Mouse (Mus musculus) hindbrain, embryonic 10.5 days (tissue): ENCODE results near the gene Alk. TPM values are rescaled to one million over a fixed set of nuclear protein-coding genes. Genes with fewer than 3 reads are reported as not detected.

Experiments used
- DNase-seq: peaks from one replicate; pipeline ENCODE4 v3.0.0-alpha.2; 2017; ENCODE audit warnings: low spot score
- H3K27ac ChIP-seq: fragments of 300-500 bp; sonication (generic); 2 replicates; pipeline ENCODE4 v1.5.1; 2016; ENCODE audit warnings: mild to moderate bottlenecking, moderate library complexity
- H3K27me3 ChIP-seq: fragments of 300-500 bp; sonication (generic); 2 replicates; pipeline ENCODE4 v1.6.1; 2016; ENCODE audit warnings: mild to moderate bottlenecking; ENCODE audit not compliant: poor library complexity, insufficient read depth, severe bottlenecking
- H3K36me3 ChIP-seq: fragments of 300-500 bp; sonication (generic); 2 replicates; pipeline ENCODE4 v1.6.1; 2016; ENCODE audit warnings: mild to moderate bottlenecking, moderate library complexity
- H3K4me1 ChIP-seq: fragments of 300-500 bp; sonication (generic); replicated peaks from 2 replicates; pipeline ENCODE4 v1.6.1; 2016; ENCODE audit warnings: mild to moderate bottlenecking
- H3K4me3 ChIP-seq: fragments of 300-500 bp; sonication (generic); 2 replicates; pipeline ENCODE4 v1.5.1; 2016; ENCODE audit warnings: mild to moderate bottlenecking, moderate library complexity
- H3K9me3 ChIP-seq: fragments of 300-500 bp; sonication (generic); 2 replicates; pipeline ENCODE4 v1.6.1; 2016; ENCODE audit warnings: mild to moderate bottlenecking, moderate library complexity
- WGBS: fragments of 180-500 bp; shearing (Covaris S2); methylation state at CpG from one replicate; pipeline ENCODE4 v1.1.7; 2016; 5-methylcytosine and 5-hydroxymethylcytosine counted together
- polyA plus RNA-seq: library from polyadenylated mRNA; unstranded; fragments of >200 nt; fragmentation: Nextera tagmentation; extraction: Ambion mirVana; gene quantifications from 2 replicates; pipeline ENCODE4 v1.2.1, GENCODE M21; 2016

The Alk gene
- polyA plus RNA-seq, 1 experiment from 2014 or later = 0.27 TPM

DNA sequence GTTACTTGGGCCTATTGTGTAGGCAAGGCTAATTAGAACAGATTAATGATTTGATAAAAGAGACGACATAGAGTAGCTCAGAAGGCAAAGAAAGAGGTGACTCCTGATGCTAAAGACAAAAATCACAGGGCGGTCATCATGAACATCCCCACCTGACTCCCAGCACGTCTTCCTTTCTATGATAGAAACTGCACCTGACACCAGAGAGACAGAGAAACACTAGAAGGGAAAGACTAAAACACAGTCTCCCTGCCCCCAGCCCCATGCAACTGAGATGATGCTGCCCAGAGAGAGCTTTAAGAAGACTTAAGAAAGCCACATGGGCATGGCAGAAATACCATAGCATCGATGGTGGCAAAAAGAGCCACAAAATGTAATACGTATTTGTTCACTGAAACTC, 330.2 kb downstream of the Alk start:
- H3K36me3 ChIP-seq = no peaks in the 10 kb centered on the region
- H3K4me1 ChIP-seq = no peaks in the 10 kb centered on the region
- no peak overlapping the region for H3K27ac ChIP-seq
- H3K4me3 ChIP-seq = no peak overlapping the region
- no peak for DNase-seq
- WGBS = 90% methylated on average over 5 of the region's 5 CpGs
- H3K27me3 ChIP-seq = no peaks in the 10 kb centered on the region
- peaks cover 5% of the 10 kb centered on the region; the same call in 1 of the 2 replicates for H3K9me3 ChIP-seq

DNA sequence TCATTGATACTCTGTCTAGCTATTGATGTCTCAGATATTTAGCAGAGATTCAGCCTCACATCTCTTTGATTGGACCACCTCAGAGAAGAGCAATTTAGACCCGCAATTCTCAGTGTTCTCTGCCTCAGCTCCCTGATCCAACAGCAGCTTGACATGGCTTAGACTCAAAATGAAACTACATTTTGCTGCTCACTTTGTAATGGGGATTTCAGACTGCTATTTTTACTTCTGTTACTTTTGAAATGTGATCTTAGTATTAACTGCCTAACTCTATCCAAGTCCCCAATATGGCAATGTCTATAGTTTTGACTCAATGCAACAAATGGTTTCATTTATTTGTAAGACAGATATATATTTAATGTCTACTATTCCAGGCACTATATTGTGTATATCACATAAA, 332.8 kb downstream of the Alk start:
- Histone ChIP-seq H3K4me3 (no peak overlapping the region), H3K27me3 (no peaks in the 10 kb centered on the region), H3K36me3 (no peaks in the 10 kb centered on the region), H3K9me3 (no peaks in the 10 kb centered on the region), H3K4me1 (no peaks in the 10 kb centered on the region), H3K27ac (no peak overlapping the region)
- DNase-seq = no peak
- WGBS = 95% methylated on average over 1 of the region's 1 CpGs

DNA sequence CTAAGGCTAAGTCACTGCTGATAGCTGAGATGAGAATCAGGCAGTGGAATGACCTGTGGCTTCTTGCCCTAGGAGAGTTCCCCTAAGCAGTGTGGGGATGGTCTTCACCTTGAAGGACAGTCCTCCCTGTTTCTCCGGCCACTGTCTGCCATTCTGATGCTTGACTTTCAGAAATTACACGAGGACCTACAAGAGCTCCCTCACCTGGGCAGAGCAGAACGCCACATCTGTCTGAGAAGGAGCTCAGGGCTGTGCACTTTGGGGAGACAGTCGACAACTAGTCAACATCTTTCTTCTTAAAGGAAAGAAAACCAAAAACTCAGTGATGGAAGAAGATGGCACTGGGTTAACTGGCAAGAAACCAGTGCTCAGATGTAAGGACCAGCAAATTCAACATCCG, 335.9 kb downstream of the Alk start:
- Histone ChIP-seq H3K4me1 (no peaks in the 10 kb centered on the region), H3K4me3 (no peak overlapping the region), H3K27ac (no peak overlapping the region), H3K27me3 (no peaks in the 10 kb centered on the region), H3K9me3 (no peaks in the 10 kb centered on the region), H3K36me3 (no peaks in the 10 kb centered on the region)
- no peak for DNase-seq
- WGBS = 84% methylated on average over 5 of the region's 5 CpGs

DNA sequence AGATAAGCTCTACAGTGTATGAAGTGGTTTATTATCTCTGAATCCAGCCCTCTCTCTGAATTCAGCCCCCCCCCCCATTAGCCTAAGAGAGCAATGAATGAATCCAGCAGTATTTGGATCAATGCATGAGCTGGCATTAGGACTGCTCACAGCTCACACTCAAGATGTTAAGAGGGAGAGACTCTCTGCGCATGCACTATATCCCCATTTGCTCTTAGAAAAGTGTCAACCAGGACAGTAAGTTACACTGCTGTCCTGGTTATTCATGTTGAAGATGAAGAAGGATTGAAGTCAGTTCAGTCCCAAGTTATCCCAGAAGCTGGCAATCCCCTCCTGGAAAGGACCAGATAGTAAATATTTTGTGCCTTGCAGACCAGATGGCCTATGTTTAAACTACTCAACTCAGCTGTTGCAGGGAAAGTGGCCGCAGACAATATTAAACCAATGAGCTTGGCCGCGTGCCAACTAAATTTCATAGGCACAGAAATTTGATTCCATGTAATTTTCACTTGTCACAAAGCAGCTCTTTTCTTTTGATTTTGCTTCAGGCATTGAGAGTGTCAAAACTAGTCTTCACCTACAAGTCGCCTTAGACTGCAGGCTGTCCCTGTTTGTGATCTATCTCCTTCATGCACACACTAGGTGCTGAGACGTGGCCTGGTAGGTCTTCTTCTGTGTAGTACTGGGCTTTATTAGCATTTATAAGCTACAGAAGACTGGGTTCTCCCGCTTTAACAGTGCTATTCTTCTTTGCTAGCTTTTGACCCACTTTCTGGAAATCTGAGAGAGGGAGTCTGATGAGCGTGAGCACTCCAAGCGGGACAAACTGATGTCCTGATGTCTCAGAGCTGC, 339.0 kb downstream of the Alk start:
- H3K36me3 ChIP-seq = no peaks in the 10 kb centered on the region
- H3K9me3 ChIP-seq = no peaks in the 10 kb centered on the region
- no peaks in the 10 kb centered on the region for H3K27me3 ChIP-seq
- H3K4me3 ChIP-seq = no peak overlapping the region
- WGBS = 86% methylated on average over 9 of the region's 9 CpGs
- no peak for DNase-seq
- H3K27ac ChIP-seq = no peak overlapping the region
- no peaks in the 10 kb centered on the region for H3K4me1 ChIP-seq

- no peaks in the 10 kb centered on the region for H3K27me3 ChIP-seq
- H3K9me3 ChIP-seq = no peaks in the 10 kb centered on the region
- H3K4me3 ChIP-seq = no peak overlapping the region
- no peak for DNase-seq
- no peaks in the 10 kb centered on the region for H3K4me1 ChIP-seq
- no peak overlapping the region for H3K27ac ChIP-seq
- no peaks in the 10 kb centered on the region for H3K36me3 ChIP-seq
- WGBS = 77% methylated on average over 5 of the region's 5 CpGs
Observed at GRCm38 (mm10) chr17:72253411-72253810, 351.0 kb downstream of the Alk start.

DNA sequence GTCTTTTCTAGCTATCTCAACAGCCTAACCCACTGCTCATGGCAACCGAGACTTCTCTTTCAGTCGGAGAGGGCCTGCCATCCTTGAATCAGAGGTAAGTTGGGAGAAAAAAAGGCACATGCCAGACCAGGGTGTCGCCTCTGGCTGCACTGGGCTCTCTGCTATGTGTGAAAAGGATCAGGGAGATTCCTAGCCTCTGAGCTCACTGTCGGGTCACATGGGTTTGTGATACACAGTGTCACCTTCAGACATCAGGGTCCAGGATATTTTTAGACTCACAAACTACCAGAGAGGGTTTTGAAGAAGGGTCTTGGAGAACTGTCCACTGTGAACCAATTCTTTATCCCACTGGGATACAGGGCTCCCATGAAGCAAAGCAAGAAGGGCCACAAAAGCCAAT, 352.9 kb downstream of the Alk start:
- Histone ChIP-seq H3K36me3 (no peaks in the 10 kb centered on the region), H3K4me3 (no peak overlapping the region), H3K9me3 (no peaks in the 10 kb centered on the region), H3K27ac (no peak overlapping the region), H3K4me1 (no peaks in the 10 kb centered on the region), H3K27me3 (no peaks in the 10 kb centered on the region)
- WGBS = 80% methylated on average over 4 of the region's 4 CpGs
- DNase-seq = no peak

DNA sequence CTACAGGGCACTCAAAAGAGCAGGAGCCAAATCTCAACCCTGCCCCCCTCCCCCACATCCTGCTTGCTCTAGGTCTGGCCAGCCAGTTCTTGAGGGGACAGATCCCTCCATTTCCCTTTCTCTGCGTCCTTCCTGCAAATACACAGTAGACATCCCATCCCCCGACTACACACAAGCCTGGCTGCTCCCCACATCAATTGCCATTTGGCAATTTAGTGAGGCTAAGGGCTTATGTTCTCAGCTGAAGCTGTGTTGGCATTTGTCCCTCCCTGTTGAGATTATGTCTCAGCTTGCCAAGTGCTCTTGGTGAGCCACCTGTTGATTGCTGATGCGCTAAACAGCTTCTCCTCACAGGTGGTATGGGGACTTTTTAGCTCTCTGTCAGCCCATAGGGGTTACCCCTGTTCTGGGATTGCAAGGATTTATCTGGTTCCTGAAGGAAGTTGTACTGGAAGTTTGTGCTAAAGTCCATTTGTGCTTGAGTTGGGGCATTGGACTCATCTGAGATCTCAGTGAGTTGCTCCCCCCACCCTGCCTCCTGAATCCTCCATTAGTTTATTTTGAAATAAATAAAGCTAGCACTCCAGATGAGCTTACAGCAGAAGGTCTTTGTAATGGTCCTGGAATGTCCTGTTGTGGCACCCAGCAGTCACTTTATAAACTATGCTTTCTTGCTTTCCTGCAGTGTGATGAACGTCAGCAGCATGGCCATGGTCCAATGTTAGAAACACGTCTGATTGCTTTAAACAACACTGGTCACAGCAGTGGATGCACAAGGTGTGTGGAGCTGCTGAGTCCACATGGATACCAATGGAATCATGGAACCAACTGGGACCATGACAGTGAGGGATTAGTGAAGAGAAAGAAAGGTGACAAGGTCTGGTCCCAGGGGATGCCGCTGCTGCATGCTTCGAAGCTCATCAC, 353.7 kb downstream of the Alk start:
- DNase-seq = no peak
- WGBS = 75% methylated on average over 7 of the region's 7 CpGs
- no peaks in the 10 kb centered on the region for H3K36me3 ChIP-seq
- H3K27me3 ChIP-seq = no peaks in the 10 kb centered on the region
- no peak overlapping the region for H3K27ac ChIP-seq
- H3K4me3 ChIP-seq = no peak overlapping the region
- H3K9me3 ChIP-seq = no peaks in the 10 kb centered on the region
- no peaks in the 10 kb centered on the region for H3K4me1 ChIP-seq

- peak; percentile 29 for DNase-seq
- WGBS = 46% methylated on average over 4 of the region's 4 CpGs
- Histone ChIP-seq H3K9me3 (0 out of 2 replicates have a peak, but pooled peaks cover 3% of the 10 kb centered on the region), H3K4me3 (no peak overlapping the region), H3K27ac (no peak overlapping the region), H3K36me3 (no peaks in the 10 kb centered on the region), H3K4me1 (peaks cover 5% of the 10 kb centered on the region; the same call in 1 of the 2 replicates), H3K27me3 (no peaks in the 10 kb centered on the region)
Observed at GRCm38 (mm10) chr17:72242036-72242435, 362.4 kb downstream of the Alk start.

DNA sequence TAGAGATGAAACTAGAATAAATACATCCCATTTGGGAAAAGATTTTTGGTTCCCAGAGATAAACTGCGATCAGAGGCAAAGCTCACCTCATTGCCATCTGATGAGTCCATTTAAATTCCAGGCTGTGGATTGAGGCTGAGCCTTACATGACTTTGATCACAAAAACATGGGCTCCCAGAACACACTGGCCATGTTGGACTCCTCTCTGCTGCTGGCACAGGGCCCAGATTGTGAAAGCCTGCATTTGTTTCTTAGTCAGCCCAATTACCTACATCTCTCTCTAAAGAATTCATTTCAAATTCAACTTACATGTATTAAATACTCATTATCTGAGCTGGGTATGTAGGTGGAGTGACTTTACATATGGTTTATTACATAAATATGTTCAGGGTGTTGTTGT, 367.1 kb downstream of the Alk start:
- Histone ChIP-seq H3K4me3 (no peak overlapping the region), H3K27me3 (no peaks in the 10 kb centered on the region), H3K27ac (no peak overlapping the region), H3K36me3 (no peaks in the 10 kb centered on the region), H3K4me1 (no peaks in the 10 kb centered on the region), H3K9me3 (0 out of 2 replicates have a peak, but pooled peaks cover 3% of the 10 kb centered on the region)
- WGBS = 92% methylated on average over 1 of the region's 1 CpGs
- DNase-seq = no peak

DNA sequence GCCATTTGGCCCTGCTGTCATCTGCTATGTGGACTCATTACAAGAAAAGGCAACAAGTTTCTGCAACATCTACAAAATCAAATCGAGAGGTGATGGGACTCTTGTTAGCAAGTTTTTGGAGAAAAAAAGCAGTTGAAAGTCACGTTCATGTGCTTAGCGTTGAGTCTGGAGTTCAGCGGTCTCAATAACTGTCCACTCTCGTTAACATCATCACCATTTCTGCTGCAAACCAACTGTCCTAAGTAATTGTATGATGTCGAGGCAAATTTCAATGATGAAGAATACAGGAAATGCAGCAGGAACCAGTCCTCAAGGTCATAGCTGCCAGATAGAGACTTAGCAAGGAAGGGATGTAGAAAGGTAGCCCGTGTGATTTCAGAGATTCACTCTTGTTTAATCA, 373.5 kb downstream of the Alk start:
- no peaks in the 10 kb centered on the region for H3K9me3 ChIP-seq
- H3K4me1 ChIP-seq = no peaks in the 10 kb centered on the region
- H3K27me3 ChIP-seq = no peaks in the 10 kb centered on the region
- no peak overlapping the region for H3K4me3 ChIP-seq
- no peak overlapping the region for H3K27ac ChIP-seq
- DNase-seq = no peak
- H3K36me3 ChIP-seq = no peaks in the 10 kb centered on the region
- WGBS = 89% methylated on average over 7 of the region's 7 CpGs

DNA sequence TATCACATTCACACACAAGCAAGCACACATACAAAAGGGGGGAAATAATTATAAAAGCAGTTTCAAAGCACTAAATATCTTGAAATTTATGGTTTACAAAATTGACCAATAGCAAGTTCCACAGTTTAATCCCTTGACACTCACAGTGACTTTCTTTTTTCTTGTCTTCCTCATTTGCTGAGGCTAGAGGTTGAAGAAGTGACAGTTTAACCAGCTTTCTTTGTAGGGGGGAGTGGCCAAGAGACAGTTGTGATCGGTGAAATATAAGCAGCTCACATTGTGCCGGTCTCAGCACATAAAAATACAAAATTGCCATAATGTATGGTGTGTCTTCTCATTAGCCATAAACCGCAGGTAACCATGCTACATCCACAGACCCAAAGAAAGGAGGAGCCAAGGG, 385.6 kb downstream of the Alk start:
- H3K27ac ChIP-seq = no peak overlapping the region
- no peak overlapping the region for H3K4me3 ChIP-seq
- DNase-seq = no peak
- no peaks in the 10 kb centered on the region for H3K36me3 ChIP-seq
- H3K27me3 ChIP-seq = no peaks in the 10 kb centered on the region
- WGBS = 92% methylated on average over 3 of the region's 3 CpGs
- H3K4me1 ChIP-seq = no peaks in the 10 kb centered on the region
- no peaks in the 10 kb centered on the region for H3K9me3 ChIP-seq

DNA sequence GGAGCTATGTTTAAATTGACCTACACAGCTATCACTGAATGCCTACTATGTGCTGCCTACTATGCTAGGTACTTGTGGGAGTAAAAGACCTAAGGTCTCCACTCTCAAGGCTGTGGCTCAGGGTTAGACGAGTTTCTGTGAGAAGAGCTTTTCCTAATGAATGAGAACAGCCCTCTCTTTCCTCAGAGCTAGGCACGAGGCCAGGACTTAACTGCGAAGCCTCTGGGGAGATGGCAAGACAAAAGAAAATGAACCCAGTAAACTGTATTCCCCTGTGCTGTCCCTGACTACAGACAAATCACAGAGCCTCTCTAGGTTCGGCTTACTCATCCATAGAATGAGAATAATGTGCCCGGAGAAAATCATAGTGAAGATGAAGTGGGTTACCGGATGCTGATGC, 406.9 kb downstream of the Alk start:
- Histone ChIP-seq H3K36me3 (no peaks in the 10 kb centered on the region), H3K27me3 (no peaks in the 10 kb centered on the region; the same call in 1 of the 2 replicates), H3K9me3 (no peaks in the 10 kb centered on the region), H3K27ac (no peak overlapping the region), H3K4me3 (no peak overlapping the region), H3K4me1 (peaks cover 16% of the 10 kb centered on the region)
- WGBS = 83% methylated on average over 6 of the region's 6 CpGs
- DNase-seq = no peak
